Mouse (Mus musculus) E14TG2a.4 (cell line): ENCODE measurements at regions not wholly inside any gene's neighbourhood (a gene's known extent, or its start where the extent isn't known, plus 50 kb on each side); places are given as distances from the start of the nearest gene placed in this dataset.

Experiments
- CTCF ChIP-seq: conservative IDR thresholded peaks from 2 replicates; pipeline ENCODE4 v1.5.1; 2014; ENCODE audit warnings: low read length
- NANOG ChIP-seq: IDR thresholded peaks from 2 replicates; pipeline ENCODE4 v1.6.1; 2014; ENCODE audit warnings: borderline replicate concordance, low read length, mixed read lengths

- no peak for TF ChIP-seq CTCF
- TF ChIP-seq NANOG, result no peak
These were observed 58.3 kb upstream of the Cwc22 start for GRCm38 (mm10) chr2:78004426-78004825.
